Mouse (Mus musculus) 3134 (cell line): ENCODE results near the gene Rnf145.
A peak's percentile ranks its signal among the peaks of the same experiment; 100 is the strongest.

Experiments used
- DNase-seq: peaks from one replicate; pipeline ENCODE4 v3.0.0-alpha.2; 2011; ENCODE audit warnings: low spot score; ENCODE audit not compliant: insufficient read length; ENCODE audit errors: extremely low read depth

The Rnf145 gene

DNA sequence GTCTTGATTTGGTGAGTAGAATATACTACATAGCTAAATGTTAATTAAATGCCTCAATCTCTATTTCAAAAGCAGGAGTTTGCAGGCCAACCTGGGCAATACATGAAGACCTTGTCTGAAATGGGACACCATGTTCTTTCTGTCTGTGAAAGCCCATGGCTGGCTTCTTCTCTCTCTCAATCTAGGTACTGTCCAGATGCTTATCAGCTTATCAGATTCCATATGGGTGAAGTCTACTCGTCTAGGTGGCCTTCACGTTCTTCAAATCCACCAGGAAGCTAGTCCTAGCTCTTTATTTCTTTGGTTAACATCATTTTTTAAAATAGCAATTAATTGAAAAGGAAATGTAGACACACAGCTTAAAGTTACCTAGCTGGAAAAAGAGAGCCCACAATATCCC lies 8.9 kb upstream of the Rnf145 start:
- no peak for DNase-seq

GRCm38 (mm10) chr11:44510371-44510770 lies 8.4 kb upstream of the Rnf145 start:
- DNase-seq, result no peak

- DNase-seq, result no peak
Observed at GRCm38 (mm10) chr11:44512044-44513025, 6.4 kb upstream of the Rnf145 start.

GRCm38 (mm10) chr11:44513026-44513422 lies 5.7 kb upstream of the Rnf145 start:
- no peak for DNase-seq

DNA sequence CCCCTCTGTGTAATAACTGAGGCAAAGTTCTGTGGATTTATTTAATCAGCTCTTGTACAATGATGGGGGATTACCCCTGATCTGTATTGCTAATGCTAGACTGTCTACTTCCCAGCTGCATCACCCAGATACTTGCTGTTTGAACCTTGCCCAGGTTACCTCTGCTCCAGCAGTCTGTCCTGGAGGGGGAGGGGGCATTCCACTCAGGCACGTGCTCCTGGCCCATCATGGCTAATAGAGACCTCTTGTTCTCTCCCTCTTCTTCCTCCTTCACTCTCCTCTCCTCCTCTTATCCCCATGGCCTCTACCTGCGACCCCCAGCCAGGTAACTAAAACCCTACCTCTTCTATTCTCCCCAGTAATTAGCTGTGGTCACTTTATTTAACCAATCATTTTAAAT lies 4.1 kb upstream of the Rnf145 start:
- no peak for DNase-seq

DNA sequence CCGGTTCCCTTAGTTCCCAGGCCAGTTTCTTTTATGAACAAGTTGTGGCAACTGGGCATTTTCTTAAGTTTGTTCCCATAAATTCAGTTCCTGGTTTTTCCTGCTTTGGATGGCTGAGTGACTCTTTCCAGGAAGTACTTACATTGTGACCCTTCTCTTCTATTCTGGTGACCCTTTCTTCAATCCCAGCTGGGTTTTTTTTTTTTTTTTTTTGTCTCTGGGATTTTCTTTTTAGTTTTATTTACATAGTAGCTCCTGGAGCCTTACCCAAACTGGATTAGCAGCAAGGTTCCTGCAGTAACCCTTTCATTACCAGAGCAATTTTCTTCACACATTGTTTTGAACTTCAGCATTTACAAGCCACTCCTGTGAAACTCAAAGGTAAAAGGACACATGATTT lies 2.4 kb upstream of the Rnf145 start:
- no peak for DNase-seq

DNA sequence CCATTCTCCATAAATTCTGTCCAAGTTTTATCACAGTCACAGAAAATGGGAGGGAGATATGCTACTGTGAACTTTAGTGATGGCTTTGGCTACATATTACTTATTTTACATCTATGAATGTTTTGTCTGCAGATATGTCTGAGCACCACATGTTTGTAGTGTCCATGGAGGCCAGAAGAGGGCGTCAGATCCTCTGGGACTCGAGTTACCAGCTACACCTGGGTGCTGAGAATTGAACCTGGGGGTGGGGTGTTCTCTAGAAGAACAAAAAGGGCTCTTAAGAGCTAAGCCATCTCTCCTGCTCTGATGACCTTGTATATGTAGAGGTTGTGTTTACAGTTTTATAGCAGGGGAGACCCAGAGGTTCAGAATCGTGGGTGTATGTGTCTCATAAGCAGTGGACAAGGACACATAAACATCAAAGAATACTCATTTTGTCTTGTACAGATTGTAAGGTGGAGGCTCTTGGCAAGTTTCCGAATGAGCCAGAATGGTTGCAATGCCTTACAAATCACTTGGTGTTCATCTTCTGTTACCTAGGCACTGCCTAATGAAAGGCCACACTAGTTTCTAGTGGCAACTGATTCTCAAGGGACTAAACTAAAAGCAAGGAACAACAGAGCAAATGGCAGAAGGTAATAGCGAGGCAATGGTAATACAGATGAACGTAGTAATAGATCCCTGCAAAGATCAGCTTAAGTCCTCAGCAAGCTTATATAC lies 1.0 kb upstream of the Rnf145 start:
- DNase-seq, result peak; percentile 13

DNA sequence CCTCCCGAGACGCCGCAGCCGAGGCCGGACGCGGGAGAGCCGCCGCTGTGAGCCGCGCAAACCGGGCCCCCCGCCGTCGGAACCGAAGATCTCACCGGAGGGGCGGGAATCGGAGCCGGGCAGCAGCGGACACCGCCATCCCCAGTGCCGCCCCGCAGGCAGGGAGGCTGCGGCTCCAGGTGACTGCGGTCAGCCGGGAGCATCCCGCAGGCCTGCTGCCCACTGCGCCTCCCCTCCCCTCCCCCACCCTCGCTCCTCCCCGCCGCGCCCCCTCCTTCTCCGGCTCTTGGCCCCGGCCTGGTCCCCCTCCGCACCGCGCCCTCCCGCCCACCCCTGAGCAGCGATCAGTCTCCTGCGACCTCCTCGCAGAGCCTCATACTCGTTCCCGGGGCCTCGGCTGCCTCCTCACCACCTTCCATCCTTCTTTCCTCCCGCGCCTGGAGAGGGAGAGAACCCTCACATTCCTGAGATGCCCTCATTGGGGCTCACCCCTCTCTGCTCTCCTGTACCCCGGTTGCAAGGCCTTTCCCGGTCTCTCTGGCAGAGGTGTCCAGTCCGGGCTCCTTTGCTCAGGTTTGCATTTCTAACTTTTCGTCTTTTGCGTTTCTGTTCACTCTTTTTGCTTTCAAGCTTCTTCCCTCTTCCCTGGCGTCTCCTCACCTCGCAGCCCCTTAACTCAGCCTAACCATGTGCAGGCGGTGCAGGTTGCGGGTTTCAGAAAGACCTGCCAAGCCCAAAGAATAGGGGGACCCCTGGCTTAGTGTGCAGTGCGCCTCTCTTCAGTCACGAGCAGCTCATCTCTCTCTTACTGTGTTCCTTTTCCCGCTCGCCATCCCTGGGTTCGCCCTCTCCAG lies 559 bp downstream of the Rnf145 start:
- peak; percentile 50 for DNase-seq

DNA sequence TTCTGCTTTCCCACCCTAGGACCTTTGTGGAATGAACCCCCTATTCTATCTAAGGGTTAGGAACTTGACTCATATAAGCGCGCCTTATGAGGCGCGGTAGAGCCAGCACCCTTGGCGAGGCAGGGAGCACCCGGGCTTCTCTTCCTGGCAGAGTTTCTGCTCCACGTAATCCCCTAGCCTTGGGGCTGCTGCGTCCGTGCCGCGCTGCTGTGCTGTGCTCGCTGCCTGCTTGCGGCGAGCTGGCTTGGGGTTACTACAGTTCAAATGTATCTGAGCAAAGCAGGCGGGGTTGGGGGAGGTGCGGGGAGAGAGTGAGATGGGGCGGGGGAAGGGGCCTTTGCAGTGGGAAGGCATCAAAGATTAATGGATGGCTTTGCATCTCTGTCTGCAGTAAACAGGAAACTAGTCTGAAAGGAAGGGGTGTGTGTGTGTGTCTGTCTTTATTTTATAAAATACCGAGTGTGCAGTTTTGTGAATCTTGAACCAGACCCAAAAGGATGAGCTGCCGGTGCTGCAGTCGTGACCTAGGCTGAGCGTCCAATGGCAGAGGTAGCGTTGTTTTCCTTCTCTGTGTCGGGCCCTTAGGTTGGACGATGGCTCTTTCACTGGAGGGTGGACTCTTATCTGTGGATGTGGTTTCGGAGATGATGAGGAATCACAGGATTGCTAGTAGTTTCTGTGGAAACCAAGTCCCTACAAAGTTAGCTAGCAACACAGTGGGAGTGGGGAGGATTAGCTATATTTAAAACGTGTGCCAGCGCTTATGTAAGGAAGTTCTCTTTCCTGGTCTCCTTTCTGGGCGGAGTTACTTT lies 1.4 kb downstream of the Rnf145 start:
- peak; percentile 90 for DNase-seq

DNA sequence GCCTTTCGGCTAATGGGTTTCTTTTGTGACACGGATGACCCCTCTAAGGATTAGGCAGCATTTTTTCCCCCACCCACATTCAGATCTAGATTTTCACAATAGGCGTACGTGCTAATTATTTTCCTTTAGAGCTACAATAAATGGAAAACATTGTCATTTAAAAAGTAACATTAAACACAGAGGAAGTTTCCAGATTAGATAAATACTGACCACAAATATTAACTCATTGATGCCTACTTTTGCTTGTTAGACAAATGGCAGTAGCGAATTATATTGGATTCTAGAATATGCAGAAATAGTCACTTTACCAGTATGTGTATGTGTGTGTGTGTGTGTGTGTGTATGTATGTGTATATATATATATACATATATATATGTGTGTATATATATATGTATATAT lies 3.8 kb downstream of the Rnf145 start:
- DNase-seq, result no peak

GRCm38 (mm10) chr11:44525765-44526164 lies 7.0 kb downstream of the Rnf145 start:
- DNase-seq, result no peak

DNA sequence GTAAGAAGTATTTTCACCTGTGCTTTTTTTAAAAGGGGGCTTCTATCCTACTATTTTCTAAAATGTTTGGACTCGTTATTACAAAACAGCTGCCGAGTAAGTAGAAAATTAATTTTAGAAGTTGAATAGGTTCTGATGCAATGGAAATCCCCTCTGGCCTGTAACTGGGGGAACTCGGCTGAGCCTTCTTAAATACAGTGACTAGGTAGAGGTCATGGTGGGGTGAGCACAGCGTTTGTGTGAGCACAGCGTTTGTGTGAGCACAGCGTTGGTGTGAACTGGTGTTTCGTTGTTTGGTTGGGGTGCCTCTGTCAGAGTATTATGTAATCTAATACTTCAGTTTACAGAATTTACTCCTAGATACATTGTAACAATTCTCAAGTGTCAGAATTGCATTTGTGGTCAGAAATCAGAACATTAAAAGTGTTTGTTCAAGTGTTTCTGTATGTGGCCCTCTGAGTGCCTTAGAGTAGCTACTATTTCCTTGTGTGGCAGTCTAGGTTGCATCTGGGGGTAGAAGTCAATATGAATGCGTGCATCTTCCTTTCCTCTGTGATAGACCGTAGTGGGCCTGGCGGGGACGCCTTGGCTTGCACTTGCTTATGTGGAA lies 8.0 kb downstream of the Rnf145 start:
- DNase-seq, result no peak

DNA sequence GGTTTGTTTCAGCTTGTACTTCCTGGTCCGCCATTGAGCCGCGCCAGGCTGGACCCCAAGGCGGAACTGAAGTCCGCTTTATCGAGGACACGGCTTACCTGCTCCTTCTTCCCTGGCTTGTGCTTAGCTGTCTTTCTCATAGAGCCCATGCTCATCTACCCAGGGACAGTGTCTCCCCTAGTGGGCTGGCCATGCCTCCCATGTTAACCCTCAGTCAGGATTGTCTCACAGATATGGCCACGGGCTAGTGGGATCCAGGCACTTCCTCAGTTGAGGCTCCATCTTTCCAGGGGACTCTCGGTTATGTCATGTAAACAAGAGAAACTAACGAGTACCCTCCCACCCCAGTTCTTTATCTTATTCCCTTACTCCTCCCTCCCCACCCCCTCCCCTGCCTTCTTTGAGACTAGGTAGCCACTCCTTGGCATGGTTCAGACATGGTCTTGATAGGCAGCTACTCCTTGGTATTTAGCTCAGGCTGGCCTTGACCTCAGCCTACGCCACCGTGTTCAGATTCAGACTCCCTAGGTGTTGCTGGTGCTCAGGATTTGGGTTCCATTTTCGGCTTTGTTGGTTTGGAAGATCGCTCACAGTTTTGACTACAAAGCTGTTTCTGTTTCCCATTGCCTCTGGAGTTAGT lies 9.9 kb downstream of the Rnf145 start:
- DNase-seq, result no peak

DNA sequence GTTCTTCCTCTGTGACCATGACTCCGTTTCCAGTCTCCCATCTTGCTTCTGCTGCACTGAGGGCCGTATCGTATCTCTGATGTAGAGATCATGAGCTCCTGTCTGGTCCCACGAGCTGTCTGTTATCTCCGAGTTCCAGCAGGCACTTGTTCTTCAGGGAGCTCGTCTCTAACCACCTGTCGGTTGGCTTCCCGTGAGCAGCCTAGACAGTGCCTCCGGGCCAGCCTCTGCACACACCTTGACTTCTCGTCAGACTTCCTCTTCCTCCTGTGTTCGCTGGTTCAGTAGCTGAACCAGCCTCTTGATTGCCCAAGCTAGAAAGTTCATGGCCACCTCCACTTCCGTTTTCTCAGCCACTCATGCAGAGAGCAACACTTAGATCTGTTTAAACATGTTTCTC lies 10.4 kb downstream of the Rnf145 start:
- no peak for DNase-seq

DNA sequence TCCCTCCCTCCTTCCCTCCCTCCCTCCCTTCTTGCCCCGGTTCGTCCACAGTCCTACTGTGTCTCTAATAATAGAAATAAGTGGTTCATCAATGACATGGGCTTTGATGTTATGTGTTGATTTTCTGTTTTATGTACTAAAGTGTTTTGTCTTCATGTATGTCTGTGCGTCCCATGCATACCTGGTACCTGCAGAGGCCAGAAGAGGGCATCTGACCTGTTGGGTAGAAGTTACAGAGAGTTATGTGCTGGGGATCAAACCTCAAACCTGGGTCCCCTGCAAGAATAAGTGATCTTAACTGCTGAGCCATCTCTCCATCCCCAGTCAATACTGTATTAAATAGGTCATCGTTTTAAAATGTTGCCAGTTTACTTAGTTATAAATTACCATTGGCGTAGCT lies 11.0 kb downstream of the Rnf145 start:
- no peak for DNase-seq

- DNase-seq, result no peak
Observed at GRCm38 (mm10) chr11:44530382-44530781, 11.6 kb downstream of the Rnf145 start.

DNA sequence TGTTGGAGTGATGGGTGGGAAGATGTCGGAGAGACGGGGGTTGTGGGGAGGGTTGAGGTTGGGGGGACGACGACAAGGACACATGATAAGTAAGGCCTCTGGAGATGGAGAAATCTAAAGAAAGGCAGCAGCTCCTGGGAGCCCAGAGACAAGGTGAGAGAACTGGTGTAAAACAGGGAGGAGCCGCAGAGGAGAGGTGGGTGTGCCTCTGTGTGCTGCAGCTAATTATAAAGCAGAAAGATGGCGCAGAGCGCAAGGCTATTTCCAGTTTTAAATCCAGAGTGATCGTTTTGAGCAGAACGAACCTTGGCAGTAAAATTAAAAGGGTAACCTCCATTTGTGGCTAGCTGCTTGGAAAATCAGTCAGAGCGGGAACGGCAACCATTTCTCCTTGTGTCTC lies 12.1 kb downstream of the Rnf145 start:
- no peak for DNase-seq

GRCm38 (mm10) chr11:44531617-44532016 lies 12.9 kb downstream of the Rnf145 start:
- no peak for DNase-seq
